Mouse (Mus musculus) left cerebral cortex, adult 8-10 months (tissue): ENCODE data around the gene 5430427O19Rik. TPM values are rescaled to one million over a fixed set of nuclear protein-coding genes. Genes with fewer than 3 reads are reported as not detected.

Experiments used
- total RNA-seq, 4 experiments: library from RNA; stranded (reverse); gene quantifications; 2 replicates each; pipeline ENCODE4 v1.2.4; 2022

5430427O19Rik gene
- total RNA-seq, 4 experiments from 2014 or later, result 0.21 to 0.28 (median 0.26) TPM

Other genes starting within 250 kb of the 5430427O19Rik start
- 10 to 100 TPM; 21.9 to 26.2 (median 24.3) TPM for gene Gk, start 93.5 kb upstream of the 5430427O19Rik start, total RNA-seq
- not detected for gene Samt3, start 173.8 kb downstream of the 5430427O19Rik start, total RNA-seq